9 mouse cellular contexts compared by ENCODE assay signal in the genomic region with DNA sequence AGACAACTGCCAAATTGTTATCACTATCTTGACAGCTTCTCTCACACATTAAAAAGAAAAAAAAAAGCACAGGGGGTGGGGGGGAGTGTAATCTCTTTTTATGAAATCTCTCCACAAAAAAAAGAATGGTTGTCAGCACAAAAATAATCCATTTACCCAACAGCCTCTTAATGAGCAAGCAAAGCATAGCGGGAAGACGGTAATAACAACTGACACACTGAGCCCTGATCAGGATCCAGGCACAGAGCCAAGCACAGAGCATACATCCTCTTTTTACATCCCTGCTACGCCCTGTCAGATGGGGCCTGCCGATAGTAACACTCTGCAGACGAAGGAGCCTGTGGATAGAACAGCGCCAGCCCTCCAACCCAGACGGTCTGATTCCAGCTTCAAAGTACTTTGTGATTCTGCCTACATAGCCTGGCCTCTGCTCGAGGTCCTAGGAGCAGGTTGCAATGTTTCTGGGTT. TPM values are rescaled to one million over a fixed set of nuclear protein-coding genes. Genes with fewer than 3 reads are reported as not detected.
DNase-seq lines count a peak whose midpoint lies in the region; ATAC-seq lines count a peak whose summit lies in the region.
"Had no signal": no experiment of that assay in that cellular context is flagged by ENCODE, and none has a peak within 500 bp of the region (broad histone marks: within the 10 kb centered on the region; RNA-seq: fewer than 3 reads in every experiment).

No protein-coding gene starts in this region.

- no peaks in the 10 kb centered on the region for H3K36me3 ChIP-seq in forebrain, embryonic 15.5 days

- DNase-seq in left cerebral cortex, postnatal 4 days: peak; percentile 86
- DNase-seq in left cerebral cortex, adult 9 months (ENCODE audit: low spot score in 2 of 2): no peak
- peak; percentile 15 for DNase-seq in layer of hippocampus, adult 9-11 months
- DNase-seq in retina, embryonic 14.5 days (ENCODE audit: low spot score): peak; percentile 25
- DNase-seq in kidney, postnatal 10 days: no peak
- DNase-seq in kidney, adult 11 months: no peak

- H3K27me3 ChIP-seq in forebrain, embryonic 15.5 days: no peaks in the 10 kb centered on the region

- no peak overlapping the region for H3K4me3 ChIP-seq in forebrain, embryonic 15.5 days
- H3K4me3 ChIP-seq: heart, adult 2 months had no signal

- no peak overlapping the region for H3K9ac ChIP-seq in forebrain, embryonic 15.5 days (replicated peaks)

- peak overlapping the region; percentile 72 for H3K27ac ChIP-seq in forebrain, embryonic 15.5 days (replicated peaks)
- H3K27ac ChIP-seq: heart, adult 2 months had no signal

- ATAC-seq in forebrain, embryonic 15.5 days (replicated peaks): peak; percentile 89

- WGBS in forebrain, embryonic 15.5 days: 17% methylated on average over 8 of the region's 8 CpGs

- intact Hi-C loops in left cerebral cortex, postnatal 4 days (cut with DNase I): no loop called here

- H3K4me1 ChIP-seq in forebrain, embryonic 15.5 days: peaks cover 48% of the 10 kb centered on the region

- H3K4me2 ChIP-seq in forebrain, embryonic 15.5 days (replicated peaks): no peak overlapping the region

- no peaks in the 10 kb centered on the region for H3K9me3 ChIP-seq in forebrain, embryonic 15.5 days

RNA-seq across cellular contexts. Expression of a gene that starts 13.4 kb away (rescaled TPM):
- under 1 TPM; 0.48 to 0.70 TPM for total RNA-seq in left cerebral cortex, postnatal 4 days (2021)
- polyA plus RNA-seq in forebrain, embryonic 15.5 days (2015; fragmentation: Nextera tagmentation; extraction: Ambion mirVana): 0.11 and 0.33 TPM in 2 replicates
- total RNA-seq: heart, adult 2 months; liver, adult 2 months had no signal
- polyA plus RNA-seq: heart, adult 2 months; liver, adult 2 months had no signal

Comparison
In these comparisons a context has a peak if more than half of its experiments do, and no peak if none do; other contexts are left out.
1. DNase-seq: peak in left cerebral cortex, postnatal 4 days (single experiment), layer of hippocampus, adult 9-11 months (single experiment) and retina, embryonic 14.5 days (single experiment); none in left cerebral cortex, adult 9 months (0 of 2), kidney, postnatal 10 days (single experiment) and kidney, adult 11 months (single experiment).